Mouse (Mus musculus) spleen, adult 2 months (tissue): ENCODE results near the gene Dnajb6.

Experiments used
- CTCF ChIP-seq: fragments of 200-500 bp; IDR thresholded peaks from 2 replicates; pipeline ENCODE4 v1.5.1; 2011; ENCODE audit warnings: mild to moderate bottlenecking, inconsistent platforms; ENCODE audit not compliant: insufficient read depth, insufficient read length, insufficient replicate concordance; ENCODE audit errors: extremely low read depth
- POLR2A ChIP-seq: fragments of 200-500 bp; IDR thresholded peaks from 2 replicates; pipeline ENCODE4 v1.6.1; 2011; ENCODE audit warnings: low read depth, low read length, inconsistent platforms

GRCm38 (mm10) chr5:29712906-29713305 lies 22.6 kb upstream of the Dnajb6 start:
- TF ChIP-seq CTCF, result no peak
- TF ChIP-seq POLR2A, result no peak
